Mouse (Mus musculus): ENCODE results near the gene Exoc3l.
A peak's percentile ranks its signal among the peaks of the same experiment; 100 is the strongest.

DNA sequence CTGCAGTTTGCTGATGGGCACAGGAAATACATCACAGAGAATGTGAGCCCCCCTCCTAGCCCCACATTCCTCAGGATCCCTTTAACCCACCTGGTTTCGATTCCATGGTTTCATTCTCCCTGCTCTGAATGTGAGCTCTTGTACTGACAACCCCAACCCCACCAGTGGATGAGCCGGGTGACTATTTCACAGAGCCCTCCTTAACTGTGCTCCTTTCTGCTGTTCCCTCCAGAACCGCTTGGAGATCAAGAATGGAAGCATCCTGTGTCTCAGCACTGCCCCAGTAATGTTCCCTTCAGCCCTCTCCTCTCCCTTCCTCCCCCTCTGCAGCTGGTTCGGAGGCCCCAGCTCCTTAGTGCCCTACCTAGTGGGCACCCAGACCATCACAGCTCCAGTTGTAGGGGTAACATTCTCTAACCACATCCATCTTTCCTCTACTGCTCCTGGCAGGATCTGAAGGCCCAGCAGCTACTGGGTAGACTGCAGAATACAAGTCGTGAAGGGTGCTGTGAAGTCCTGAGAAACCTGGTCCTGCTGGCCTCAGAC, 10.3 kb upstream of the Exoc3l start:
- TF ChIP-seq EP300 (optimal IDR thresholded peaks at IDR 0.05) (no peak), CTCF (IDR thresholded peaks at IDR 0.05; ENCODE audit: low read depth) (peak; percentile 27; the same call in 1 of the 2 replicates)

Measured in stomach, postnatal 0 days (tissue).